8 mouse cellular contexts compared by ENCODE assay signal in the genomic region with DNA sequence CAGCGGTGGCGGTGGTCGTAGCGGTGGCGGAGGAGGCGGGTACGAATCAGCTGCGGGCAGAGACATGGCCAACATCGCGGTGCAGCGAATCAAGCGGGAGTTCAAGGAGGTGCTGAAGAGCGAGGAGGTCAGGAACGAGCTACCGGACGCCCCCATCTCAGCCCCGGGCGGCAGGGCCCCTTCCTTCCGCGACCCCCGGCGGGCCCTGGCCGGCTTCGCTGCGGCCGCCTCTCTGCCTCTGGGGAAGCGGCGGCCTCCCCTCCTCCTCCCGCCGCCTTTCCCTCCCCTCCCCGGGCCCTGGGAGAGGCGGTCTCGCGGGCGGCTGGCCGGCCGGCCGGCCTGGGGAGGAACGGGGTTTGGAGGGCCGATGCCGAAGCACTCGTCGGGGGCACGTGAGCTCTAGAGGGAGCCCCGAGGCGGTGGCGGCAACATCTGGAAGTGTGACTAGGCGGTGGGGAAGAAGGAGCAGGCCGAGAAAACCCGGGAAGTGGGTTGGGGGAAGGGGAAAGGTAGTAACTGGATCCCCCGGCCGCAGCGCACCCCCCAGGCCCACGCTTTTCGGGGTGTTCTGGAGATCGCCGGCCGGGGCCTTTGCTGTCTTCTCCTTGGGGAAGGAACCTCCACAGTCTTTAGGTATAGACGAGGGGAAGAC. TPM values are rescaled to one million over a fixed set of nuclear protein-coding genes. Genes with fewer than 3 reads are reported as not detected.
DNase-seq lines count a peak whose midpoint lies in the region; ATAC-seq and TF ChIP-seq lines count a peak whose summit lies in the region.

No protein-coding gene starts in this region.

- DNase-seq in left cerebral cortex, adult 2 months (ENCODE audit: extremely low spot score in 1 of 2, low spot score in 2 of 2): peak in 1 of 2 experiments; percentile 47
- no peak for DNase-seq in left cerebral cortex, postnatal 36 days (ENCODE audit: low spot score in 2 of 2)
- peak; percentile 84 for DNase-seq in adrenal gland, postnatal 14 days
- DNase-seq in forebrain, embryonic 11.5 days (ENCODE audit: low spot score): peak; percentile 86
- DNase-seq in lung, adult 18-20 months: peak; percentile 58 to 63
- DNase-seq in neural tube, embryonic 11.5 days (ENCODE audit: low spot score): peak; percentile 83
- peak; percentile 62 for DNase-seq in thymus, postnatal 4 days

- H3K27me3 ChIP-seq in forebrain, embryonic 11.5 days (ENCODE audit: control insufficient read depth, insufficient read depth, low read length): no peaks in the 10 kb centered on the region
- no peaks in the 10 kb centered on the region for H3K27me3 ChIP-seq in intestine, embryonic 15.5 days (replicated peaks)
- no peaks in the 10 kb centered on the region for H3K27me3 ChIP-seq in neural tube, embryonic 11.5 days (ENCODE audit: control insufficient read depth, insufficient read depth, low read length)

- no peaks in the 10 kb centered on the region; the same call in 1 of the 2 replicates for H3K4me1 ChIP-seq in forebrain, embryonic 11.5 days (replicated peaks; ENCODE audit: control insufficient read depth, insufficient read depth, low read length)
- 0 out of 2 replicates have a peak, but pooled peaks cover 3% of the 10 kb centered on the region for H3K4me1 ChIP-seq in intestine, embryonic 15.5 days (replicated peaks)
- H3K4me1 ChIP-seq in neural tube, embryonic 11.5 days (ENCODE audit: control insufficient read depth, insufficient read depth, low read length): peaks cover 4% of the 10 kb centered on the region; the same call in 1 of the 2 replicates

- under 1% methylated on average over 55 of the region's 59 CpGs for WGBS in forebrain, embryonic 11.5 days
- under 1% methylated on average over 49 of the region's 59 CpGs for WGBS in intestine, embryonic 15.5 days
- WGBS in neural tube, embryonic 11.5 days: 0% methylated on average over 40 of the region's 59 CpGs

- intact Hi-C loops in left cerebral cortex, adult 2 months (cut with DNase I): loop anchor here (1.0 to 5.0 kb wide), 4 partner anchors 45 to 225 kb away; partner anchors contain the start of genes Gm43552, N4bp2 and Ugdh
- intact Hi-C loops in left cerebral cortex, postnatal 36 days (cut with DNase I): loop anchor here (2.0 kb wide), 2 partner anchors 45 to 159 kb away; partner anchors contain the start of gene Gm43552

- H3K4me2 ChIP-seq in forebrain, embryonic 11.5 days (ENCODE audit: low read depth, low read length, severe bottlenecking): peak overlapping the region; percentile 62
- H3K4me2 ChIP-seq in intestine, embryonic 15.5 days (replicated peaks): peak overlapping the region; percentile 77
- peak overlapping the region; percentile 70 for H3K4me2 ChIP-seq in neural tube, embryonic 11.5 days (ENCODE audit: low read depth)

- peak overlapping the region; percentile 98 for H3K9ac ChIP-seq in forebrain, embryonic 11.5 days (ENCODE audit: low read length)
- H3K9ac ChIP-seq in intestine, embryonic 15.5 days: peak overlapping the region; percentile 92
- H3K9ac ChIP-seq in neural tube, embryonic 11.5 days (ENCODE audit: low read length): peak overlapping the region; percentile 97

- no peaks in the 10 kb centered on the region for H3K9me3 ChIP-seq in forebrain, embryonic 11.5 days (ENCODE audit: control insufficient read depth, low read length)
- H3K9me3 ChIP-seq in intestine, embryonic 15.5 days: no peaks in the 10 kb centered on the region
- no peaks in the 10 kb centered on the region for H3K9me3 ChIP-seq in neural tube, embryonic 11.5 days (ENCODE audit: control insufficient read depth, low read length)

- no peak for TF ChIP-seq CTCF in left cerebral cortex, adult 2 months (IDR thresholded peaks at IDR 0.05)

- ATAC-seq in forebrain, embryonic 11.5 days (replicated peaks; ENCODE audit: low FRiP score): peak; percentile 73
- peak; percentile 76 for ATAC-seq in intestine, embryonic 15.5 days
- peak; percentile 65 for ATAC-seq in neural tube, embryonic 11.5 days (ENCODE audit: insufficient read depth, low FRiP score, low TSS enrichment)

- H3K4me3 ChIP-seq in left cerebral cortex, adult 2 months: peak overlapping the region; percentile 96
- H3K4me3 ChIP-seq in forebrain, embryonic 11.5 days (ENCODE audit: low read depth, low read length): peak overlapping the region; percentile 94
- peak overlapping the region; percentile 77 for H3K4me3 ChIP-seq in intestine, embryonic 15.5 days (replicated peaks)
- peak overlapping the region; percentile 94 for H3K4me3 ChIP-seq in neural tube, embryonic 11.5 days (ENCODE audit: low read depth, low read length)

- H3K36me3 ChIP-seq in forebrain, embryonic 11.5 days (ENCODE audit: control insufficient read depth, insufficient read depth, low read length): no peaks in the 10 kb centered on the region
- H3K36me3 ChIP-seq in intestine, embryonic 15.5 days: no peaks in the 10 kb centered on the region
- H3K36me3 ChIP-seq in neural tube, embryonic 11.5 days (ENCODE audit: control insufficient read depth, insufficient read depth, low read length): no peaks in the 10 kb centered on the region

- H3K27ac ChIP-seq in left cerebral cortex, adult 2 months: peak overlapping the region; percentile 86
- H3K27ac ChIP-seq in forebrain, embryonic 11.5 days (ENCODE audit: low read depth, low read length): peak overlapping the region; percentile 99
- H3K27ac ChIP-seq in intestine, embryonic 15.5 days: peak overlapping the region; percentile 97
- peak overlapping the region; percentile 99 for H3K27ac ChIP-seq in neural tube, embryonic 11.5 days (ENCODE audit: low read depth, low read length)

RNA-seq across cellular contexts. Expression of gene Ube2k, which starts 0.5 kb away (rescaled TPM):
- total RNA-seq in left cerebral cortex, adult 2 months (2021): 100 to 1,000 TPM; 117 to 124 TPM
- 100 to 1,000 TPM; 130 to 133 TPM for total RNA-seq in left cerebral cortex, postnatal 36 days (2021)
- total RNA-seq in adrenal gland, postnatal 14 days (2021): 107 and 112 TPM in 2 replicates
- 142 and 143 TPM in 2 replicates for polyA plus RNA-seq in forebrain, embryonic 11.5 days (2014; fragmentation: Nextera tagmentation; extraction: Ambion mirVana)
- polyA plus RNA-seq in intestine, embryonic 15.5 days (2015; fragmentation: Nextera tagmentation; extraction: Ambion mirVana): 150 and 155 TPM in 2 replicates
- 138 and 142 TPM in 2 replicates for polyA plus RNA-seq in neural tube, embryonic 11.5 days (2014; fragmentation: Nextera tagmentation; extraction: Ambion mirVana)

RNA-seq across cellular contexts. Expression of gene Smim14, which starts 0.6 kb away (rescaled TPM):
- 100 to 1,000 TPM; 156 to 163 TPM for total RNA-seq in left cerebral cortex, adult 2 months (2021)
- total RNA-seq in left cerebral cortex, postnatal 36 days (2021): 100 to 1,000 TPM; 166 to 170 TPM
- 133 and 149 TPM in 2 replicates for total RNA-seq in adrenal gland, postnatal 14 days (2021)
- polyA plus RNA-seq in forebrain, embryonic 11.5 days (2014; fragmentation: Nextera tagmentation; extraction: Ambion mirVana): 71.9 and 79.9 TPM in 2 replicates
- 115 and 124 TPM in 2 replicates for polyA plus RNA-seq in intestine, embryonic 15.5 days (2015; fragmentation: Nextera tagmentation; extraction: Ambion mirVana)
- 92.5 and 102 TPM in 2 replicates for polyA plus RNA-seq in neural tube, embryonic 11.5 days (2014; fragmentation: Nextera tagmentation; extraction: Ambion mirVana)

RNA-seq across cellular contexts. Expression of gene Gm43552, which starts 44.9 kb away (rescaled TPM):
- total RNA-seq in left cerebral cortex, adult 2 months (2021): not detected
- not detected for total RNA-seq in left cerebral cortex, postnatal 36 days (2021)
- total RNA-seq in adrenal gland, postnatal 14 days (2021): not detected in 2 replicates
- polyA plus RNA-seq in forebrain, embryonic 11.5 days (2014; fragmentation: Nextera tagmentation; extraction: Ambion mirVana): not detected in 2 replicates
- polyA plus RNA-seq in intestine, embryonic 15.5 days (2015; fragmentation: Nextera tagmentation; extraction: Ambion mirVana): not detected in 2 replicates
- polyA plus RNA-seq in neural tube, embryonic 11.5 days (2014; fragmentation: Nextera tagmentation; extraction: Ambion mirVana): not detected in 2 replicates

Comparison
In these comparisons a context has a peak if more than half of its experiments do, and no peak if none do; other contexts are left out.
1. DNase-seq: peak in adrenal gland, postnatal 14 days (single experiment), forebrain, embryonic 11.5 days (single experiment), lung, adult 18-20 months (2 of 2), neural tube, embryonic 11.5 days (single experiment) and thymus, postnatal 4 days (single experiment); none in left cerebral cortex, postnatal 36 days (0 of 2).
2. Peak in every context shown above with its lines, with median percentiles within 50 percentile points of each other: H3K27ac ChIP-seq, H3K4me3 ChIP-seq, ATAC-seq, H3K4me2 ChIP-seq and H3K9ac ChIP-seq.